Mouse (Mus musculus) induced T-regulatory cell, adult 2 months (primary cell): ENCODE results near the gene Dld.

ENCODE experiments used
- DNase-seq: peaks from one replicate; pipeline ENCODE4 v3.0.0-alpha.2; 2012; ENCODE audit warnings: low read depth

The Dld gene

GRCm38 (mm10) chr12:31320817-31321216 is 30.4 kb downstream of the Dld start:
- no peak for DNase-seq

- no peak for DNase-seq
Measured at GRCm38 (mm10) chr12:31318409-31318963, 32.8 kb downstream of the Dld start.

- no peak for DNase-seq
Measured at GRCm38 (mm10) chr12:31317670-31318408, 33.4 kb downstream of the Dld start.

- no peak for DNase-seq
Measured at GRCm38 (mm10) chr12:31315961-31316360, 35.3 kb downstream of the Dld start.

- no peak for DNase-seq
Measured at GRCm38 (mm10) chr12:31314310-31314709, 36.9 kb downstream of the Dld start.

GRCm38 (mm10) chr12:31313136-31313535 is 38.1 kb downstream of the Dld start:
- no peak for DNase-seq

- no peak for DNase-seq
Measured at GRCm38 (mm10) chr12:31312281-31312680, 39.0 kb downstream of the Dld start.

GRCm38 (mm10) chr12:31311671-31312265 is 39.5 kb downstream of the Dld start:
- no peak for DNase-seq

GRCm38 (mm10) chr12:31310687-31311086 is 40.6 kb downstream of the Dld start:
- DNase-seq: no peak

- no peak for DNase-seq
Measured at GRCm38 (mm10) chr12:31307756-31308155, 43.5 kb downstream of the Dld start.

GRCm38 (mm10) chr12:31307011-31307410 is 44.2 kb downstream of the Dld start:
- no peak for DNase-seq

GRCm38 (mm10) chr12:31306075-31306675 is 45.1 kb downstream of the Dld start:
- DNase-seq: no peak

- no peak for DNase-seq
Measured at GRCm38 (mm10) chr12:31302766-31303511, 48.3 kb downstream of the Dld start.

GRCm38 (mm10) chr12:31302266-31302665 is 49.0 kb downstream of the Dld start:
- no peak for DNase-seq

- DNase-seq: no peak
Measured at GRCm38 (mm10) chr12:31300276-31300675, 51.0 kb downstream of the Dld start.

- DNase-seq: no peak
Measured at GRCm38 (mm10) chr12:31299676-31300197, 51.5 kb downstream of the Dld start.

GRCm38 (mm10) chr12:31299126-31299525 is 52.1 kb downstream of the Dld start:
- DNase-seq: no peak

- DNase-seq: no peak
Measured at GRCm38 (mm10) chr12:31298530-31298929, 52.7 kb downstream of the Dld start.

GRCm38 (mm10) chr12:31298122-31298521 is 53.1 kb downstream of the Dld start:
- DNase-seq: no peak

- DNase-seq: no peak
Measured at GRCm38 (mm10) chr12:31296097-31296496, 55.2 kb downstream of the Dld start.

- DNase-seq: no peak
Measured at GRCm38 (mm10) chr12:31295505-31295904, 55.7 kb downstream of the Dld start.

GRCm38 (mm10) chr12:31294996-31295395 is 56.3 kb downstream of the Dld start:
- DNase-seq: no peak
